Mouse (Mus musculus): ENCODE data around the gene Enox1.

Enox1 gene

DNA sequence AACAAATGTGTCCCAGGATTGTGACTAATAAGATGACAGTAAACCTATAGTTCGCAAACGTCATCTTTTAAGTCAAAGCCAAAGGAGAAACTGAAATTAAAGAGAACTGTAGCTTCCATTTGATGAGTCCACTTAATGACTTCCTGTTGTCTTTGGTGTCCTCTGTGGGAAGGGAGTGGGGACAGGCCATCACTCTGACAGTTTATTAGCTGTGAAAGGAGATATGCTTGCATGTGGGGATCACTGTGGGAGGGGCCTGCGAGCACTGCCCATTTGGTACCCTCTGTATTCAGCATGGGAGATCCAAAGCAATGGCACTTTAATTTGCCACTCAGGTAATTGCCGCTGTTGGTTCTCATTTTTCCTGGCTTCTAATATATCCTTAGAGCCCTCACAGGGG lies 122.6 kb downstream of the Enox1 start:
- DNase-seq, result no peak

DNA sequence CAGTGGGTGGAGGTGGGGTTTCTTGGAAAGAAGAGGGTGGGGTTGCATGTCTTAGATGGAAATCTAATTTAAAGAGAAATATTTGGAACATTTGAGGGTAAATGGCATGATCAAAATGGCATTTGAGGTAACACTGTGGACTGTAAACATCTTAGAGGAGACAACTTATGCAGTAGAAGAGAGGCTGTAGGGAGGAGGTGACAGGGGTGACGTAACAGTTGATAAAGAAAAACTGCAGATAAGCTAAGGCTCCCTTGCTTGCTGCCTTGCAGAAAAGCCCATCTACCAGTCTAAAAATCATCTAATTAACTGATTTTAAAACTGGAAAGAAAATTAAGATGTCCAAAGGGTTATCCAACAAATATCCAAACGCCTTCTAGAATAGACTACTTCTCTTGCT lies 123.9 kb downstream of the Enox1 start:
- DNase-seq, result no peak

DNA sequence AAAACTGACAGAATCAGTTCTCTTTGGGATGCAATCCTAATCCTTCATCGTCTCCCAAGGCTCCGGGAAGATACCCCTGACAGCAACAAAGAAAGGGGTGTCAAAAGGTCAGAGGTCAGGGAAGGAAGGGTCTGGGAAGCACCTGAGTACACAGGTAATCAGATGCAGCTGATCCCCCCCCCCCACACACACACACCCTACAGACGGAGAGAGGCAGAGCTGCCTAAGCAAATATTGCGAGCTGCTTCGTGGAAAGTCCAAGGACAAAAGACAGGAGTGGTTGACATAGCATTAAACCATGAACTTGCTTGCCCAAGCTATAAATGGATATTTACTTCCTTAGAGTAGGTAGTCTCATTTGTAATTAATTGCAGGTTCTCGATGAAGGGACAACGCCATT lies 124.3 kb downstream of the Enox1 start:
- DNase-seq, result no peak

DNA sequence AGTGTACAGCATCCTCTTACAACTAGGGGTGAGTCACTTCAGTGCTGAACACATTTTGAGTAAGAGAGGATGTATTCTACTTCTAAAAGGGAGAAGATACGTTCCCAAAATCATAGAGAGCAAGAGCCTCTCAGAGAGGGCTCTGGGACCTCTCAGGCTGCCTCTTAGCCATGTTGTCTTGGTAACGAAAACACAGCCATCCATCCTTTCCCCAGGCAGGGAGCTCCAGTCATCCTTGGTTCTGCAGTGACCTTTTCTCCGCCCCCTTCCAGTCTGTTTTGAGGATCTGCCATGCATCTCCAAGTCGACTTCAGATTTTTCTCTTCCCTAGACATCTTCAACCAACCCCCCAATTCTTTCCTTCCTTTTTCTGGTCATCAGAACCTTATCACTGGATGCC lies 127.4 kb downstream of the Enox1 start:
- DNase-seq, result no peak

DNA sequence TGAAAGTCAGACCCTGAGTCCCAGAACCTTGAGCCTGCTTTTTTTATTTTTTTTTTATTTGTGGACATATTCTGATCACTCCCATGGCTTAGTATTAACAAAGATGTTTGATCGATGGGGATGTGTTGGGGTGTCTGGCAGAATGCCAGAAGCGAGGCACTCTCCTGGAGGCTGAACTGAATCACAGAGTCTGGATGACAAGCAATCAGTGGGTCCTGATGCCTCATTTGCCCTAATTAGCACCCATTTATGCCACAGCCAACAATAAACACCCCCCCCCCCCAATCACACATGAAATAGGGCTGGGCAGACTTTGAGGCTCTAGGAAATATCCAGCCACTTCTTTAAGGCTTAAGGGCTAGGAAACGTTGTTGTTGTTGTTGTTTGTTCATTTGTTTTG lies 128.9 kb downstream of the Enox1 start:
- DNase-seq, result no peak

DNA sequence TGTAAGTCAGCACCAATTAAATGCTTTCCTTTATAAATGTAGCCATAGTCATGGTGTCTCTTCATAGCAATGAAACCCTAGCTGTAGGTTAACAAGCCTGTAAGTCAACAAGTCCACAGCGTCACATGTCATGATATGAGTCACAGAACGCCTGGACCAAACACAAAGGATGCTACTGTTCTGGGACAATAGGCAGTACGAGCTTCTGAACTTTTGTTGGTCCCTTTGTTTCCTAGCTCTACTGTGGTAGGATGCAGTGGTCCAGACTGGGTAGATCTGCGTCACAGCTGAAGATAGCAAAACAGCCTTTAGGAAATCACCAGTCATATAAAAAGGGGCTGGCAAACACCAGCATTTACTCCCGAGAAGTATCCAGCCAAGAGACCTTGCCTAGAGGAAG lies 135.2 kb downstream of the Enox1 start:
- DNase-seq, result no peak

DNA sequence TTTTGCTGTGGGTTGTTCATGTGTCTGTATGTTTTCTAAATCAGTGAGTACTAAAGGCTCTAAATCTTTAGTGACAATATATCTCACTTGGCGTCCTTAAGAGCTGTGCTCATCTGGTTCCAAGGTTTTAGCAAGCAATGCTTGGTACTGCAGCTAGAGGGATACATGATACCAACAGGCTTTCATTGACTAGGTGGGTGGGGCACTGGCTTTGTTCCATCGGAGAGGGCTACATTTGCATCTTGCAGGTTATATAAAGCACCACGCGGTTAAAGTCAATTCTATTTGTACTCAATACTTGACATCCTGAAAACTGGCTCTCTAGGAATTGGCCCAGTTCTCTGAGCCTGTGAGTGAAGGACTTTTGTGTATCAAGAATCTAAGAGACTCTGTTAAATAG lies 140.5 kb downstream of the Enox1 start:
- DNase-seq, result no peak

DNA sequence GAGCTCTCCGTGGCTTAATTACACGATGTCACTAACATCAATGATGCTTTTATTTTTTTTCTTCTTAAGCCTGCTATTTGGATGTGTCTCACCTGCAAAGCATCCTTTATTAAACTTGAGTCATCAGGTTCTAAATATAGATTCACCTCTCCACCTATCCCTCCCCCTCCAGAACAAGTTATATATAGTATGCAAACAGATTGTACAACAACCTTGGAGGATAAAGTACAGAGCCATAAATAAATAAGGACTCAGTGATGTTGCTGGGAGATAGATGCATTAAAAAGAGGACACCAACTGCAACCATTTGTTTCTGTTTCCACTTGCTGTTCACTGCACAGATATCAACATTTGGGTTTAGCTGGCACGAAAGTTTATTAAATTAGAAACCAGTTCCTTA lies 141.8 kb downstream of the Enox1 start:
- DNase-seq, result no peak

DNA sequence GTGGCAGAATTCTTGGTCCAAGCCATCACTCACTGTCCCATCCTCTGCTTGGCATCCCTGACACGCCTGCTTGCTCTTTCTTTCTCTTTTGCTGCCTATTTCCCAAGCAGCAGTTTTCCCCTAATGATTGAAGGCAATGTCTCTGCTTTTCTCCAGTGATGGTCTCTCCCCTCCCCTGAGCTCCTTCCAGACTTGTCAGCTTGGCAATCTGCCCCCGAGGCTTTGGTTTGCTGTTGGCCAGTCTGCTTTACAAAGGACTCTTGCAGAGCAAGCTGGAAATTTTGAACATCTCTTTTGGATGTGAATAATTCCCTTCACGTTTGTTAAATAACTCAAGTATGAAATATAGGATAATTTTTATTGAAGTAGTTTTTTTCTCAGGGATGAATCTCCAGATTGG lies 153.0 kb downstream of the Enox1 start:
- DNase-seq, result no peak

DNA sequence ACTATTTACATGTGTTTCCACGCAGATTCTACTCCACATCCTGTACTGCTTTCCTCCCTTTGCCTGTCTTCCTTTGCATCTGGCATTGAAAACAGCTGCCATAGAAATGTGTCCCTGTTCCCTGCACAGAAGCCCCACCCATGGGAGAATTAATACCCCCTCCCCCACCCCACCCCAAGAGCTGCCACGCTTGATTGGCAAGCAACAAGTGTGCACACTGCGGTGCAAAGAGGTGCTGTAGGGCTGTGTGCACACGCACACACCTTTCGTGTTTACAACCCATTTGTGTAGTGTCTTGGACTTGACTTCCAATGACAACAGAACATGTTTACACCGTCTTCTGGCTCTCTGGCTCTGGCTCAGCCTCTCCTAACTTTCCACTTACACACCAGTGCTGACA lies 154.9 kb downstream of the Enox1 start:
- DNase-seq, result no peak

DNA sequence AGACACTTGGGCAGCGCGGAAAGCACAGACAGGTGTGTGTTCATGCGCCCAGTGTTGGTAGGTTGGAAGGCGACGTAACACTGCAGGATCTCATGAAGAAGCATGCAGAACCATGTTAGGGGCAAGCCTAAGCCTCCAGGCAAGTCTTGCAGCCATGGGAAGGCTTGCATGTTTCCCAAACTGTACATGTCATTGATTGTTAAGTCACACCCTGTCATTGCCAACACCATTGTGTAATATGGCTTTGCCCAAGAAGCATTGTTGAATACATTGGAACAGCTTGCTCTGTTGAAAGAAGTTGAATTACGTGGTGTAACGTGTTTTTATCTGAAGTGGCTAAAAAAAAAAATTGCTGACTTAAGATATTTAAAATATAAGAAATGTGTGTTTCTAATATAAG lies 162.8 kb downstream of the Enox1 start:
- DNase-seq, result no peak

DNA sequence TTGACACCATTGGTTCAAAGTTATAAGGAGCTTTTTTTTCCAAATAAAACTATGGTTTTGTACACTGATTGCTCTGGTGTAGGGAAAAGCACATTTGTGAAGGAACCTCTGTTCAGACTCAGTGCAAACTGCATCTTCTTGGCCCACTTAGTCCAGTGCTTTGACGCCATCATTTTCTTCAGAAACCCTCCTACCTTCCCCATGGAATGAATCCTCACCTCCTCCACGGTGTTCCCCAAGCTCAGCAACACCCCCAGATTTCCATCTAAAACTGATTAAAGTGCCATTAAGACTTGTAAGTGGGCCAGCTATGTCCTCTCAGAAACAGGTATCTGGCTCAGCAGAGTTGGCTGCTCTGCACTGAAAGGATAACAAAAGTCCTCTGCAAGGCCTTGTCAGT lies 167.8 kb downstream of the Enox1 start:
- no peak for DNase-seq

DNA sequence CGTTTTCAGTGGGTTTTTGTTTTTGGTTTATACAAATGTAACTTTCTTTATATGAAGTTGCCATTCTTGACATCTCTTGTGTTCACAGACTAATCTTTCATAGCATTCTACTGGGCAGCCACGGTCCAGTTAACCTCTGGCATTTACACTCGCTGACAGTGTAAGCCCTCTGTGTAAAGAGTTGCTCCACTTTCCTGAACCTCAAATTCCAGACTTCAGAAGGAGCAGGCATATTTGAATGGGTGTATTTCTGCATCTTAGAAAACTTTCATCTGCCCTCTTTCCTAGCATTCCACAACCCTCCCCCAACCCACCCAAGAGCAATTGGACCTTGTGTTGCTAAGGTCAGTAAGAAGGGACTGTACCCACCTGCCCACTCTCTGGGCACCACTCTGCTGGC lies 171.1 kb downstream of the Enox1 start:
- no peak for DNase-seq

DNA sequence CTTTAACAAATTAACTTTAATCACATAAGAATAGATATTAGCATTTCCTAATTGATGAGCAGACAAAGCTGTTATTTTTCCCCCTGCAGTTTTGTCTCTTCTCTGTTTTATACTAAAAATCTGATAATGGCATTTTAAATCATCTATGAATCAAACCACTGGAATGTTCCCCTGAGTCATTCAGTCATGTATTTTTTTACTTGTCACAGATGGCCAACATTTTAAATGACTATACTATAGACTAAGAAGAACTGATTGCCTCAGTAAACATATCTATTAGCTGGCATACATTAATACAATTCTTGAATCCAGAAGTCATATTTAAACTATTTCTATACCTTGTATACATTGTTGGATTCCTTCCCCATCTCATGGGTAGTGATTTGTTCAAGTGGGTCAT lies 173.2 kb downstream of the Enox1 start:
- no peak for DNase-seq

DNA sequence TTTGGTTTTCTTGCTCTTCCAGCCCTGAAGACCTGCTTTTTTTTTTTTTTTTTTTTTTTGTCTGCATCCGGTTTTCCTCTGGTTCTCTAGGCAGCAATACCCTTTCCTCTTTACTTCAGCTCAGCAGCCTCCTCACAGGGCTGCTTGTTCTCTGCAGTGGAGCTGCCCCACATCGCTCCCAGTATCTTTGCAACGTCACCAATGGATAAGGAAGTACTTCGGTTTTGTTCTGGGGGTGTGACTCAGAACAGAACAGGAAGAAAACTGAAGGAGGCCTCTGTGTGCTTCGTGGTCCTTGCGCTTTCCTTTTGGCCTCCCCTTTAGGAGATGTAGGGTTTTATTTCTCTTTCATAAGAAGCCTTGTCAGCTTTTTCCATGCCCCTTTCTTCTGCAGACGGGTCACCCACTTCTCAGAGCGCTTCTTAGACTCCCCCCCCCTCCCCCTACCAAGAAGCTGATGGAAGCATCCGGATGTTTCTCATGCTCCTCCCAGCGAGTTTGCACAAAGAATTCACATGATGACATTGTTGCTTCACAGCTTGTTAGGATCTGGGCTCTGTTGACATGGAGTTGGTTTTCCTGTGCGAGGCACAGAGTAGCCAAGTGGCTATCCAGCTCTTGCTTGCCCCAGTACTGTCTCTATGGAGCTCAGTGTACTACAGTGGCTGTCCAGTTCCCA lies 187.2 kb downstream of the Enox1 start:
- no peak for DNase-seq

DNA sequence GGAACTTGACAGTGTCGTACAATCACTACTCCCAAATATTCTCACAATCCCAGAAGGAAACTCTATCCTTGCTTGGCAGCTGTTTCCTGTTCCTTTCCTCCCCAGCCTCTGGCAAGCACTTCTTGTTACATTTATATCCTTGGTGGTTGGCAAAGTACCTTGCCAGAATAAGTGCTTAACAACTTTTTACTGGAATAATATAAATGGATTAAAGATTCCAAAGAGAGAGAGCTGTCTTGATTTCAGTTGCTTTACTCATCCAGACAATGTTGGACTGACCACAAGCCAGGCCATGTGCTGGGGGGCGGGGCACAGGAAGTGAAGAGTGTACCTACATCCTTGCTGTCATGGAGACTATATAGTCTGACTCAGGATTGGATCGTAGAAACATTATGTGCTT lies 189.7 kb downstream of the Enox1 start:
- DNase-seq, result no peak

DNA sequence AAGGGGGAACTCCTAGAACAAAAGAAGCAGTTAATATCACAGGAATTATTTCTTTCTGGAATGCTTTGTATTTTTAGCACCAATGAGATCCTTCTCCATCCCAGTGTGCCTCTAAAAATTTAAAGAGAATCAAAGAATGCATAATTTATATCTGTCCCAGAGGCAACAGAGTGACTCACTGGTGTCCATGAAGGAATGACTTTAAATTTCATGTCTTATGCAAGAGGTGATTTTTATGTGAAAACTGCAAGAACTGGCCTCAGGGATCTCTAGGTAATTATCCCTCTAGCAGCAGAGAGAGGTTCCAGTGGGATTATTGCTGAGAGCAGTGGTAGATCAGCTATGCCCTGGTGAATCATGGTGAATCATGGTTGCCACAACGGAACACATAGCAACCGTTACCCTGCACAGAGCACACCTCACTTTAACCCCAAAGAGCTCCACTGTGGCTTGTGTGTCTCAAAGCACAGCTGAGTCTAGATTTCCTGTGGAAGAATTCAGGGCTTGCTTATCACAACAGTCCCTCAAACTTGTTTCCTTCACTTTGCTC lies 195.3 kb downstream of the Enox1 start:
- no peak for DNase-seq

DNA sequence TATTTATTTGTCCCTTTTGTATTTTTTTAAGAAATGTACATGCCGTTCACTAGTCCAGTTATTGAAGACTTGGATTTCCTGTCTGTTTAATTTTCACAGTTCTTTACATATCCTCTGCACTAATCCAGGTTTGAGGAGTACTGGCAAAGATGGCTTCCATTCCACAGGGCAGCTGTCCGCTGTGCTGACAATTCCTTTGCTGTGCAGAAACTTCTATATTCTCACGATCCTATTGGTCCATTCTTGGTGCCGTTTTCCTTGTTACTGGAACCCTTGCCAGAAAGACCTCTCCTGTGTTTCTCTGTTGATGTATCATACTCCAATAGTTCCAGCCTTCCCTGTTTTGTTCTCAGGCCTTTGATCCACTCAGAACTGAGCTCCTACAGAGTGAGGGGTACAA lies 206.1 kb downstream of the Enox1 start:
- no peak for DNase-seq

DNA sequence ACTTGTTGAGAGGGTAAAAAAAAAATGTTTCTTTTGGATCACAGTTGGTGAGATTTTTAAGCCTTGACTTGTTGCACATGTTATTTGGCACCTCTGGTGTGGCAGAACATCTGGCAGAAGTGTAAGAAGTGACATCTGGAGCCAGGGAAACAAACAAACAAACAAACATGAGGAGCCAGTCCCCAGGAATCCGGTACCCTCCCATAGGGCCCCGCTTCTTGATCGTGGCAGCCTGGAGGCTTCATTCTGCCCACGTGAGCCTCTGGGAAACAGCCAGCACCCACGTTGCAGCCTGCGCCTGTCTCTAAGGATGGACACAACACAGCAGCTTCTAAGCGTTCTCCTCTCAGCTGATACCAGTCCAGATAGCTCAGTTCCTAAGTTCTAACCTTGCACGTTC lies 211.8 kb downstream of the Enox1 start:
- DNase-seq, result no peak

DNA sequence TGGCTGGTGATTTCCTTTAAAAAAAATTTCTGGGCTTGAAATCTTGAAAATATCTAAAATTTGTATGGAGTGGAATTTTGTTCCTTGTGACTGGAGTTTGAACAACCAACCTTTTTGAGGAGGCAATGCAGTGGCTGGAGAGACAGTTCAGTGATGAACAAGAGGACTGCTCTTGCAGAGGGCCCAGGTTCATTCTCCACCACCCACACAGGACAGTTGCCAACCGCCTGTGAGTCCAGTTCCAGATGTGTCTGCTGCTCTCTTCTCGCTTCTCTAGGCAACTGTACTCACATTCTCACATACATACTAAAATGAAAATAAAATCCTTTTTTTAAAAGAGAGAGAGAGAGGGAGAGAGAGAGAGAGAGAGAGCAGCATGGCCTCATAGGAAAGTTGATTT lies 212.5 kb downstream of the Enox1 start:
- no peak for DNase-seq

DNA sequence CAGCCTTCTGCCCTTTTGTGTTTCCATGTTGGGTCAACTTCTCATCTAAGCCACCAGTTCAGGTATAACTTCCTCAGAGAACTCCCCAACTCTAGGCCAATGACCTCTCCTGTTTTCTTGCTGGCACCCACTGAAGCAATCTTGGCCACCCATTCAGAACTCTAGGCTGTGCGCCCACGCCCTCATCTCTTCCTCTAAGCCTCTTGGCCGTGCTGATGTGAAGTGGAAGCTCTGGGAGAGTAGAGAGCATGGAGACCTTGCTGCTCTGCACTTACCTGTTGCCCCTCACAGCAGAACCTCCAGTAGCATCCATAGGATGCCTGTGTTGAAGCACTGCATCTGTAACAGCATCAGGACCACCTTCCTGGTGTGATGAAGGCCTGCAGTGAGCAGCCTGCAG lies 214.0 kb downstream of the Enox1 start:
- no peak for DNase-seq

DNA sequence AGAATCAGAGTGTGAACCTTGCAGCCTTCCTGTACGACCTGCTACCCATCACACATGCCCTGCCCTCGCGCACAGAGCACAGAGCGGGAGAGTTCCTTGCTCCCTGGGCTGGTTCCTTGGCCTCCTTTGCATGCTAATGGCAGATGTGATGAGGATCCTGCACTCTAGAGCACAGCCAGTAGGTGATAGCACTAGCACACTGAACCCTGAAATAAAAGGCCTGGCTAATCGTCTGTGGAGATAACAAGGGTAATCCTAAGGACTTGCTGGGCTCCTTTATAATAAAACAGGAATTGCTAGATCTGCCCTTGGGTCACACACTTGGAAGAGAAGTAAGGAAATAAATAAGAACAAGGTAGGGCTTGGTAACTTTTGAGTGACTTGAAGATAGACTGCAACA lies 215.4 kb downstream of the Enox1 start:
- no peak for DNase-seq

DNA sequence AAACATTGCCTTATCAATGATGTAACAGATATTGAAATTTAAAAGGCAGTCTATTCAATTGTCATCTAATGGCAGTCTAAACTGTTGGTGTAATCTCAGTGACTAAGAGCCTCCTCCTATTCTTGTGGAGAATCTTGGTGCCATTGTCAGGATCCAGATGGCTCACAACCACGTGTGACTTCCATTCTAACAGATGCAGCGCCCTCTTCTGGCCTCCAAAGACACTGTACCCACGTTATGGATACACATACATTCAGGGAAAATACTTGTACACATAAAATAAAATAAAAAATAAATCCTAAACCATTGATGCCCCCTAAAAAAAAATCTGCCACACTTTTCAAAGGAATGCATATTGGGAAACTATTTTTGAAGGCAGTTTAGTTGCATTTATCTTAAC lies 216.6 kb downstream of the Enox1 start:
- no peak for DNase-seq

DNA sequence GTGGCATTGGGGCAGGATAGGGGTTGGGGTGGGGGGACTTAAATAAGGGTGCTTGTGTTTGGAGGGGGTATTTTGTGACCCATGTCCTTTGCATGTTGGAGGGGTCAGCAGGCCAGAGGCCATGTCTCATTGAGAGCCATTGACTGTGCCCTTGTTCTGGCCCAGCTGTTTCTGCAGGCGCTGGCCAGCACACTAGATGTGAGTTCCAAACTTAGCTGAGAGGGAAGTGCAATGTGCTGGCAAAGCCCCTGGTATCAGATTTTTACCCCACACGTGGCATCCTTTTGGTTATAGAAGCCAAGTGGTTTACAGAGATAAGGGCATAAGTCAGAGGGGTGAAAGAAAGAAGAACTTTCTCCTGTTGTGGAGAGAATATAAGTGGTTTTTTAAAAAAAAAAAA lies 218.5 kb downstream of the Enox1 start:
- DNase-seq, result no peak

DNA sequence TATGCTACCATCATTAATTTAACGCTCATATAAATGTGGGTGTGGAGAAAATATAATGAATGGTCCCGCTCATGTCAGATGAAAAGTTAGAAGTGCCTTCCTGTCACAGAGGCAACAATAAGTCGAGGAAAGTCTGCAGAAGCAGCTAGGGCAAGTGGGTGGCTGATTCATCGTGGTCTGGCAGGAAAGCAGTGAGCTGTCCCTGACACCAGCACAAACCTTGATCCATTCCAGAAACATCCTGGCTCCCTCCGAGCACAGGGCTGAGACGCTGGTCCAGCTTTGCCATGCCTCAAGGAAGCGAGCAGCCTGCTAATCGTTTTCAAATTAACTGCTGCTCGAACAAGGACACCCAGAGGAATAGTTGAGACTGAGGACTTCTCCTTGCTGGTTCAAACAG lies 219.1 kb downstream of the Enox1 start:
- no peak for DNase-seq

DNA sequence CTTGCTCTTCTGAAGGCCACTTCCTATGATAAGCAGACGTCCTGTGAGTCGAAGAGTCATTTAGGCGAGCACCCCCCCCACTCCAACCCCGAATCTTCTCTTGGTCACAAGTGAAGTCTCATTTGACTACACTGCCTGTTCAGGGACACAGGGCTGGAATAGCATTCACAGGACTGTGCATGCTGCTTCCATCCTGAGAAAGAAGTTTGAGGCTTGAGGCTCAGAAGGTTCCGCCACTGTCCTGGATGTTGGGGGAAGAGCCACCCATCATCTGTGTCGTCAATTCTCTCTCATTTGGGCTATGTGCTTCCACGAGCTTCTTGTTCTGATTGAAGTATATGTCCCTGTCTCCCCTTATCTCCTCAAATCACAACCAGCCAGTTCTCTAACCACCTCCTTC lies 220.2 kb downstream of the Enox1 start:
- DNase-seq, result no peak

Data from thymus, postnatal 4 days (tissue).